Mouse (Mus musculus) small intestine, adult 2 months (tissue): ENCODE data around the gene Cers6. TPM values are rescaled to one million over a fixed set of nuclear protein-coding genes. Genes with fewer than 3 reads are reported as not detected.

ENCODE experiments used
- H3K27ac ChIP-seq: fragments of 200-500 bp; 2 replicates; pipeline ENCODE4 v1.5.1; 2012; ENCODE audit warnings: low read depth, low read length, control low read depth, inconsistent platforms; ENCODE audit not compliant: insufficient read depth
- H3K27me3 ChIP-seq: fragments of 200-500 bp; 2 replicates; pipeline ENCODE4 v1.6.1; 2012; ENCODE audit warnings: mild to moderate bottlenecking, moderate library complexity, low read length, inconsistent platforms; ENCODE audit not compliant: control insufficient read depth, insufficient read depth
- H3K36me3 ChIP-seq: fragments of 200-500 bp; 2 replicates; pipeline ENCODE4 v1.6.1; 2012; ENCODE audit warnings: mild to moderate bottlenecking, low read length, control low read depth, inconsistent platforms; ENCODE audit not compliant: control insufficient read depth, insufficient read depth
- H3K4me1 ChIP-seq: fragments of 200-500 bp; 2 replicates; pipeline ENCODE4 v1.6.1; 2012; ENCODE audit warnings: low read length, inconsistent platforms, mixed read lengths; ENCODE audit not compliant: control insufficient read depth, insufficient read depth, insufficient read length
- H3K4me3 ChIP-seq: fragments of 200-500 bp; 2 replicates; pipeline ENCODE4 v1.5.1; 2012; ENCODE audit warnings: low read depth, mild to moderate bottlenecking, control low read depth, inconsistent platforms, low read length, moderate library complexity
- CTCF ChIP-seq: fragments of 200-500 bp; IDR thresholded peaks from 2 replicates; pipeline ENCODE4 v1.5.1; 2012; ENCODE audit warnings: low read depth, mild to moderate bottlenecking, control low read depth, inconsistent platforms, low read length, moderate library complexity, mixed read lengths; ENCODE audit not compliant: insufficient replicate concordance, insufficient read length; ENCODE audit errors: extremely low read depth
- POLR2A ChIP-seq: fragments of 200-500 bp; IDR thresholded peaks from 2 replicates; pipeline ENCODE4 v1.6.1; 2012; ENCODE audit warnings: low read depth, mild to moderate bottlenecking, control low read depth, inconsistent platforms, low read length, moderate library complexity
- WGBS: fragments of 180-500 bp; shearing (Covaris S2); methylation state at CpG from one replicate; pipeline ENCODE4 v1.1.7; 2018; 5-methylcytosine and 5-hydroxymethylcytosine counted together
- polyA plus RNA-seq: library from polyadenylated mRNA; depleted of rRNA; stranded (reverse); fragments of >200 nt; gene quantifications from 2 replicates; pipeline ENCODE4 v1.2.3, GENCODE M21; 2012

Gene Cers6
- polyA plus RNA-seq, 1 experiment = 19.4 TPM

DNA sequence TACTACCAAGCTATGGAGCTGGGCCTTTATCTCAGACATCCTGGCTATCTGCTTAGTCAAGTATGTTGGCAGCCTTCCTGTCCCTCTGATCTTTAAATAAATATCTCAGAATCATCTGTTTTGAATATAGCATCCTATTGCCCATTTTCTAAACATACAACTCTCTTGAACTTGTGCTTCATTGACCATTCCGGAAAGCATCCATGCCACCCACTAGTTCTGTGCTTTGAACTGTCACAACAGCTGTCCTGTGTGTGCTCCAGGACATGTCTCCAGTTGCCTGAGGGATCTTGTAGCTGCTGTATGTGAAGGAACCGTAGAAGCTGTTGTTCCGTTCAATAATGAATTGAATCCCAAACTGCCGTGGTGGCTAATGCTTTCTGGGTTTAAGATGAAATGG, 188.9 kb downstream of the Cers6 start:
- peaks cover 21% of the 10 kb centered on the region for H3K36me3 ChIP-seq
- H3K4me3 ChIP-seq = no peak overlapping the region
- H3K4me1 ChIP-seq = peaks cover 6% of the 10 kb centered on the region; the same call in 1 of the 2 replicates
- no peaks in the 10 kb centered on the region for H3K27me3 ChIP-seq
- H3K27ac ChIP-seq = no peak overlapping the region
- WGBS = 90% methylated on average over 4 of the region's 4 CpGs
- TF ChIP-seq CTCF (no peak), POLR2A (no peak)

DNA sequence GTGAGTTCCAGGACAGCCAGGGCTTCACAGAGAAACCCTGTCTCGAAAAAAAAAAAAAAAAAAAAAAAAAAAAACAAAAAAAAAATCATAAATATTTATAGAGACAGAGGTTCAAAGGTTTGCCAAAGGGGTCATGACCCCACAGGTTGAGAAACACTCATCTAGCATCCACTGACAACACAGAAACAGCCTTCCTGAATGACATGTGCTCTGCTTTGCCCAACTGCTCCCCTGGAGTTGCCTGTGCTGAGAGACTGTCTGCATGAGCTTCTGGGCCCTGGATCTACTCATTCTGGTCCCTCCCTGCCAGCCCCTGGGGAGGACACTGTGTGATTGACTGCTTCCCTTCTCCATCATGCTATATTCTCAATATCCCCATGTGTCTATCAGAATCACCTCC, 190.4 kb downstream of the Cers6 start:
- no peak for TF ChIP-seq CTCF
- no peak for TF ChIP-seq POLR2A
- Histone ChIP-seq H3K4me3 (no peak overlapping the region), H3K4me1 (peaks cover 6% of the 10 kb centered on the region; the same call in 1 of the 2 replicates), H3K27ac (no peak overlapping the region), H3K36me3 (peaks cover 29% of the 10 kb centered on the region), H3K27me3 (no peaks in the 10 kb centered on the region)
- WGBS = 17% methylated on average over 1 of the region's 1 CpGs

DNA sequence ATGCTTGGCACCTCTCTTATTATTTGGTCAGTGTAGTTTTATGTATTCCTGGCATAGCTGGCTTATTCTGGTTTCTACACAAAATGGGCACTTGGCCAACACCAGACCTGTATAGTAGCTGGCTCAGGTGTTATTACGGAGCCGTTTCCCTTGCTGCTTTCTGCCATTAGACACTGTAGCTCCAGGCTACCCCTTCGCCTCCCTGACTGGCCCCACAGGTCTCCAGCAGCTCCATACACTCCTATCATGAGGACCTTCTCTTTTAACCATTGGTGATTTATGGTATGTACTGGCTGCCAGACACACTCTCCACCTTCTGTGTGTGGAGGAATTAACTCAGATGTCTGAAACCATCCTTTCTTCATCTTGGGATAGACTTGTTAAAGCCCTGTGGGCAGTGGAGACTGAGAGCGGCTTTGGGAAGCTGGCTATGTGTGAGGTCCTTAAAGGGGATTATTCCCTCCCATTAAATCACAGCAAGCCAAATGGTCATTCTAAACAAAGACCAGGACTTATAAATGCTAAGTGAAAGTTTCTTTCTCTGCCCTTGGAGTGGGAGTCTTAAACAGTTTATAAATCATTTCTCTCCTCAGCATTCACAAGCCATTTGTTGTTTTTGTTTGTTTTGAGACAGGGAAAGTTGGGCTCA, 192.1 kb downstream of the Cers6 start:
- no peak for TF ChIP-seq CTCF
- no peak for TF ChIP-seq POLR2A
- H3K36me3 ChIP-seq = peaks cover 27% of the 10 kb centered on the region
- H3K27ac ChIP-seq = no peak overlapping the region
- WGBS = 71% methylated on average over 4 of the region's 4 CpGs
- H3K4me1 ChIP-seq = peaks cover 6% of the 10 kb centered on the region; the same call in 1 of the 2 replicates
- H3K27me3 ChIP-seq = no peaks in the 10 kb centered on the region
- H3K4me3 ChIP-seq = no peak overlapping the region

DNA sequence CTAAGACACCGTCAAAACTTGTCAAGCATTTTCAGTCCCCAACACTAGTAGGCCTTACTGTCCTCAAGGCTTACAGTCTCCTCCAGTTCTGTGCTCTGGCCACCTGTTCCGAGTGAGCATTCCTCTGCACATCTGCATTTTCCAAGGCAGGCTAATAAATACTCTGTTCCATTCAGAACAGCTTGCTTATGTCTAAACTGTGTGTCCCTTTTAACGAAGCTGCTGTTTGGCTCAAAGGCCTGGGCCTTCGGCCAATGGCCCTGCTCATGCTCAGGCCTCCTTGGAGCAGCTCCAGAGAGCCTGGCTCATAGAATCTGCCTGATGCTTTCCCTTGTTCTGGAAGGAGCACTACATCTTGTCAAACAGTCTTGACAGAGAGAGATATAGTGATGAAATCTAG, 193.0 kb downstream of the Cers6 start:
- no peak overlapping the region for H3K27ac ChIP-seq
- 70% methylated on average over 4 of the region's 4 CpGs for WGBS
- peaks cover 27% of the 10 kb centered on the region for H3K36me3 ChIP-seq
- no peak overlapping the region for H3K4me3 ChIP-seq
- peaks cover 6% of the 10 kb centered on the region; the same call in 1 of the 2 replicates for H3K4me1 ChIP-seq
- H3K27me3 ChIP-seq = no peaks in the 10 kb centered on the region
- TF ChIP-seq CTCF (no peak), POLR2A (no peak)

DNA sequence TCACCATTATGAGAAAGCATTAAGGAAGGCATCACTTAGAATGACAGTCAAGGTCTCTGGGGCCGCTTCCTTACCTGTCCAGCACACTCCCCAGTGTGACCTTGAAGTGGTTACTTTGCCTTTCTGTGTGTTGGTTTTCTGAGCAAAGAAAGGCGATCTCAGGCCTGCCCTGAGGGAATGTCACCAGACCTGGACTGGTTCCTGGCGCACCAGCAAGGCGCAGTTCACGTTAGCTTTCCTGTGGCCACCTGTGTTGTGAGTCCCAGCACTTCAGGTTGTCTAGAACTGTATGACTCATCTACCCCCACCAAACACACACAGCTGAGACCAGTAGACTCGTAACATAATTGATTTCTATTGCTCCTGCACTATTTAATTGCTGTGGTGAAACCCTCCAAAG, 193.9 kb downstream of the Cers6 start:
- Histone ChIP-seq H3K4me1 (peaks cover 6% of the 10 kb centered on the region; the same call in 1 of the 2 replicates), H3K27me3 (no peaks in the 10 kb centered on the region), H3K27ac (no peak overlapping the region), H3K36me3 (peaks cover 26% of the 10 kb centered on the region), H3K4me3 (no peak overlapping the region)
- TF ChIP-seq POLR2A (no peak), CTCF (no peak)
- 88% methylated on average over 6 of the region's 6 CpGs for WGBS

DNA sequence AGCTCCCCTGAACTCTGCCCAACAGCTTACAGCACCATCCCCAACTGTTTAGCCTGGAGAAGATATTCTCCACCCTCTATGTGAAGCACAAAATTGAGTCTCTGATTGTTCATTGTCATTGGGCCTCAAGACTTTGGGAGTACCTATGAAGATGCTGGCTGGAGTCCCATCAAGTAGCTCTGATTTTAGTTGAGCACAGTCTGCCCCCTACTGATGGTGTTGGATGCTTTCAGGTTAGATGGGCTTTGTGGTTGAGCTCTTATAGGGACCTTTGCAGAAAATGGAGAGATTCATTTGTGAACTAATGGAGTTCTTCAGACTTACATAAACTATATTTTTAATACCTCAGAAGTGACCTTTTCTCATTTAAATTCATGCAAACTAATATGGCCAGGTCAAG, 200.1 kb downstream of the Cers6 start:
- peaks cover 5% of the 10 kb centered on the region; the same call in 1 of the 2 replicates for H3K36me3 ChIP-seq
- TF ChIP-seq POLR2A (no peak), CTCF (no peak)
- no peak overlapping the region; the same call in 1 of the 2 replicates for H3K27ac ChIP-seq
- H3K4me3 ChIP-seq = no peak overlapping the region
- H3K4me1 ChIP-seq = peaks cover 8% of the 10 kb centered on the region
- H3K27me3 ChIP-seq = no peaks in the 10 kb centered on the region

DNA sequence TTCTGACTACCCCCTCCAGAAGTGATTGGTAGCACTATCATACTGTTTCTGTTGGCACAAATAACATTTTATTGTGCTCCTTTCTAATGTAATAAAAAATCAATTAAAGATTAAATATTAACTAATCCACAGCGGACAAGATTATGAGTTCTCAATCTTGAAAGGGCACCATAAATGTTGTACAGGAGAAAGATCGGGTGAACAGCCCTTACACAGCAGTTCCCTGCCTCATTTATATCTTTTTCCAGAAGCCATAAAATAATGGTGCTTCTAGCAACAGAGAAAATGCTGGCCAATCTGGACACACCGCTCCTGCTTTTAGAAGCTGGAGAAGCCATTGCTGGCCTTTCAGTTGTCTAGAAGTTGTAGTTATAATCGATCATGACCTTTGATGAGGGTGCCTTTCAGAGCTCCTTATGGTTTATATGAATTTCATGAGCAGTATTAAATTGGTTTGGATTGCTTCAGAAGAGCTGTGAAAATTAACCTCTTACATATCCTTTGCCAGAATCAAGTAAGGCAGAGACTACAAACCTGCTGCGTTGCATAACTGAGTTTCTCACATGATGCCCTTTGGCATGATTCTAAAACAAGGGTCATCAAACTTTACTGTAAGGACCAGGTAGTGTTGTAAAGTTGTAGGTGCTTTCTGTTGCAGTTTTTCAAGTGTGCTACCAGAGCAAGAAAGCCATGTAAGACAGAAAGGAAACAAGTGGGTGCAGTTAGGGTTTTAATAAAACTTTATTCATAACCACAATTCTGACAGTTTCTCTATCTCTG, 200.9 kb downstream of the Cers6 start:
- Histone ChIP-seq H3K4me1 (peaks cover 8% of the 10 kb centered on the region), H3K36me3 (peaks cover 5% of the 10 kb centered on the region; the same call in 1 of the 2 replicates), H3K27ac (peak overlapping the region; percentile 81), H3K4me3 (no peak overlapping the region), H3K27me3 (no peaks in the 10 kb centered on the region)
- 36% methylated on average over 5 of the region's 5 CpGs for WGBS
- TF ChIP-seq POLR2A (no peak), CTCF (no peak)

DNA sequence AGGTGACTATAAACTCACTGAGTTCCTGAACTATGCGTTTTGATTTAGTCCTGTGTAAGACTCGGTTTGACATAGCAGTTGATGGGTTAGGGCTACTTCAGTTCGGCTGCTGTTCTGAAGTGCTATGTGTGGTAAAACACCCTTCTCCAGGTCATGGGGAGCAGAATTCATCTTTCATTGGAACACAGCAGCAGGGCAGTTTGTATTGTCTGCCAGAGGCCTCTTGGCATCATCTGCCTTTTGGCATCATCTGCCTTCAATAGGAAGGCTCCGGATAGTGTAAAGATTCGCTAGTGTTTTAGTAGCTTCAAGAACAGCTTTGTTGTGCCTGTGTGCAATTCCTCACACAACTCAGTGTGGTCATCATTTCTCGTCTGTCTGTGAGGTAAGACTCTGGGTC, 203.5 kb downstream of the Cers6 start:
- TF ChIP-seq POLR2A (no peak), CTCF (no peak)
- Histone ChIP-seq H3K36me3 (peaks cover 10% of the 10 kb centered on the region), H3K27ac (no peak overlapping the region), H3K4me3 (no peak overlapping the region), H3K4me1 (peaks cover 8% of the 10 kb centered on the region), H3K27me3 (no peaks in the 10 kb centered on the region)
- WGBS = 93% methylated on average over 6 of the region's 6 CpGs
